Mouse (Mus musculus) kidney, embryonic 14.5 days (tissue): ENCODE measurements around the gene Psmd3. TPM values are rescaled to one million over a fixed set of nuclear protein-coding genes. Genes with fewer than 3 reads are reported as not detected.
"Not testable (repeated sequence)": the region's sequence is repeated elsewhere in the genome, so short reads cannot be mapped to it uniquely, and the experiment has no call there.

ENCODE experiments used
- ATAC-seq: fragments of 200-750 bp; cut with Nextera tagmentation; 2 replicates; pipeline ENCODE4 v1.8.0; 2017; ENCODE audit warnings: moderate number of reproducible peaks, mild to moderate bottlenecking, moderate TSS enrichment, moderate library complexity; ENCODE audit not compliant: low FRiP score, low TSS enrichment
- H3K27ac ChIP-seq: fragments of 300-500 bp; sonication (generic); 2 replicates; pipeline ENCODE4 v1.5.1; 2014; ENCODE audit warnings: low read depth, mild to moderate bottlenecking, low read length, moderate library complexity, mixed read lengths
- H3K27me3 ChIP-seq: fragments of 300-500 bp; sonication (generic); 2 replicates; pipeline ENCODE4 v1.6.1; 2014; ENCODE audit warnings: mild to moderate bottlenecking, low read length; ENCODE audit not compliant: control insufficient read depth, insufficient read depth
- H3K36me3 ChIP-seq: fragments of 300-500 bp; sonication (generic); 2 replicates; pipeline ENCODE4 v1.6.1; 2014; ENCODE audit warnings: low read length, mixed read lengths; ENCODE audit not compliant: control insufficient read depth, insufficient read depth
- H3K4me1 ChIP-seq: fragments of 300-500 bp; sonication (generic); 2 replicates; pipeline ENCODE4 v1.6.1; 2014; ENCODE audit warnings: low read length, mixed read lengths; ENCODE audit not compliant: control insufficient read depth, insufficient read depth
- H3K4me2 ChIP-seq: fragments of 300-500 bp; sonication (generic); replicated peaks from 2 replicates; pipeline ENCODE4 v1.6.1; 2014; ENCODE audit warnings: low read depth, mild to moderate bottlenecking, low read length
- H3K4me3 ChIP-seq: fragments of 300-500 bp; sonication (generic); 2 replicates; pipeline ENCODE4 v1.5.1; 2014; ENCODE audit warnings: mild to moderate bottlenecking, low read length
- H3K9ac ChIP-seq: fragments of 300-500 bp; sonication (generic); 2 replicates; pipeline ENCODE4 v1.6.1; 2014; ENCODE audit warnings: low read depth, mild to moderate bottlenecking, low read length, moderate library complexity
- H3K9me3 ChIP-seq: fragments of 300-500 bp; sonication (generic); 2 replicates; pipeline ENCODE4 v1.6.1; 2016; ENCODE audit warnings: low read length; ENCODE audit not compliant: control insufficient read depth
- WGBS: fragments of 180-500 bp; shearing (Covaris S2); extraction: QIAGEN DNeasy Blood & Tissue Kit; methylation state at CpG from one replicate; pipeline ENCODE4 v1.1.7; 2014; 5-methylcytosine and 5-hydroxymethylcytosine counted together
- polyA plus RNA-seq: library from polyadenylated mRNA; unstranded; fragments of >200 nt; fragmentation: Nextera tagmentation; extraction: Ambion mirVana; gene quantifications from 2 replicates; pipeline ENCODE4 v1.2.1, GENCODE M21; 2014

Psmd3 gene
- polyA plus RNA-seq, 1 experiment from 2014 or later: 187 TPM

- peaks cover 3% of the 10 kb centered on the region; the same call in 1 of the 2 replicates for H3K9me3 ChIP-seq
- H3K27me3 ChIP-seq: no peaks in the 10 kb centered on the region
- no peak overlapping the region for H3K27ac ChIP-seq
- H3K4me1 ChIP-seq: peaks cover 4% of the 10 kb centered on the region
- 94% methylated on average over 4 of the region's 4 CpGs for WGBS
- H3K36me3 ChIP-seq: no peaks in the 10 kb centered on the region
- H3K9ac ChIP-seq: no peak overlapping the region
- no peak overlapping the region for H3K4me3 ChIP-seq
- no peak overlapping the region for H3K4me2 ChIP-seq
- no peak for ATAC-seq
Measured at GRCm38 (mm10) chr11:98735111-98735510, 52.8 kb downstream of the Psmd3 start.

GRCm38 (mm10) chr11:98736176-98736575 is 53.8 kb downstream of the Psmd3 start:
- 90% methylated on average over 1 of the region's 1 CpGs for WGBS
- no peak overlapping the region for H3K4me2 ChIP-seq

GRCm38 (mm10) chr11:98737220-98737619 is 54.9 kb downstream of the Psmd3 start:
- H3K9ac ChIP-seq, ATAC-seq, H3K36me3 ChIP-seq, H3K27me3 ChIP-seq, H3K9me3 ChIP-seq, H3K27ac ChIP-seq, H3K4me2 ChIP-seq, H3K4me3 ChIP-seq: not testable (repeated sequence)
- WGBS: 98% methylated on average over 2 of the region's 2 CpGs
- peaks cover 11% of the 10 kb centered on the region for H3K4me1 ChIP-seq

More at GRCm38 (mm10) chr11:98736176-98736575, 53.8 kb downstream of the Psmd3 start:
- Histone ChIP-seq H3K4me1 (peaks cover 11% of the 10 kb centered on the region), H3K9ac (no peak overlapping the region), H3K27ac (no peak overlapping the region), H3K9me3 (peaks cover 3% of the 10 kb centered on the region; the same call in 1 of the 2 replicates), H3K4me3 (no peak overlapping the region), H3K36me3 (no peaks in the 10 kb centered on the region), H3K27me3 (no peaks in the 10 kb centered on the region)
- ATAC-seq: no peak

GRCm38 (mm10) chr11:98738428-98738911 is 56.1 kb downstream of the Psmd3 start:
- H3K4me2 ChIP-seq: no peak overlapping the region
- no peaks in the 10 kb centered on the region for H3K36me3 ChIP-seq
- 64% methylated on average over 4 of the region's 4 CpGs for WGBS
- H3K4me1 ChIP-seq: peaks cover 19% of the 10 kb centered on the region
- H3K9ac ChIP-seq: no peak overlapping the region
- H3K27ac ChIP-seq: no peak overlapping the region
- no peak for ATAC-seq
- H3K27me3 ChIP-seq: no peaks in the 10 kb centered on the region
- H3K4me3 ChIP-seq: no peak overlapping the region
- peaks cover 3% of the 10 kb centered on the region; the same call in 1 of the 2 replicates for H3K9me3 ChIP-seq

GRCm38 (mm10) chr11:98738925-98739324 is 56.6 kb downstream of the Psmd3 start:
- H3K4me3 ChIP-seq: no peak overlapping the region
- no peaks in the 10 kb centered on the region for H3K27me3 ChIP-seq
- H3K4me1 ChIP-seq: peaks cover 23% of the 10 kb centered on the region
- no peak overlapping the region for H3K4me2 ChIP-seq
- no peak overlapping the region for H3K27ac ChIP-seq
- 71% methylated on average over 9 of the region's 9 CpGs for WGBS
- ATAC-seq: no peak
- H3K9me3 ChIP-seq: peaks cover 3% of the 10 kb centered on the region; the same call in 1 of the 2 replicates
- H3K9ac ChIP-seq: no peak overlapping the region
- no peaks in the 10 kb centered on the region for H3K36me3 ChIP-seq

- no peak for ATAC-seq
Measured at GRCm38 (mm10) chr11:98740026-98740392, 57.7 kb downstream of the Psmd3 start.

GRCm38 (mm10) chr11:98740393-98741050 is 58.2 kb downstream of the Psmd3 start, which contains the start of gene Thra:
Thra (plus strand) TSS chr11:98740638.
- peaks cover 39% of the 10 kb centered on the region for H3K4me1 ChIP-seq
- peak within 1 kb of the TSS; percentile 90 for H3K27ac ChIP-seq
- no peaks in the 10 kb centered on the region for H3K36me3 ChIP-seq
- no peaks in the 10 kb centered on the region for H3K27me3 ChIP-seq
- peak within 1 kb of the TSS; percentile 90 for H3K4me3 ChIP-seq
- H3K9me3 ChIP-seq: no peaks in the 10 kb centered on the region
- H3K9ac ChIP-seq: peak within 1 kb of the TSS; percentile 89
- WGBS: under 1% methylated on average over 22 of the region's 22 CpGs
- H3K4me2 ChIP-seq: peak within 1 kb of the TSS; percentile 88
- ATAC-seq: peak; percentile 65

More at GRCm38 (mm10) chr11:98740026-98740392, 57.7 kb downstream of the Psmd3 start:
- Histone ChIP-seq H3K27me3 (no peaks in the 10 kb centered on the region), H3K4me3 (peak overlapping the region; percentile 90), H3K4me1 (peaks cover 34% of the 10 kb centered on the region), H3K9ac (peak overlapping the region; percentile 89; the same call in 1 of the 2 replicates), H3K4me2 (peak overlapping the region; percentile 88), H3K36me3 (no peaks in the 10 kb centered on the region), H3K27ac (peak overlapping the region; percentile 90), H3K9me3 (no peaks in the 10 kb centered on the region)
- WGBS: 5% methylated on average over 8 of the region's 8 CpGs

GRCm38 (mm10) chr11:98741051-98741620 is 58.8 kb downstream of the Psmd3 start:
- Histone ChIP-seq H3K4me2 (peak overlapping the region; percentile 88), H3K36me3 (no peaks in the 10 kb centered on the region), H3K9me3 (no peaks in the 10 kb centered on the region), H3K4me3 (peak overlapping the region; percentile 90), H3K4me1 (peaks cover 45% of the 10 kb centered on the region), H3K27ac (peak overlapping the region; percentile 90), H3K9ac (peak overlapping the region; percentile 89), H3K27me3 (no peaks in the 10 kb centered on the region)
- WGBS: under 1% methylated on average over 17 of the region's 17 CpGs
- no peak for ATAC-seq
